Mouse (Mus musculus): Measurements from ENCODE around the gene Dennd5b. TPM values are rescaled to one million over a fixed set of nuclear protein-coding genes. Genes with fewer than 3 reads are reported as not detected.

Dennd5b gene
- polyA plus RNA-seq (2014; fragmentation: Illumina TruSeq; extraction: RNeasy Lipid Tissue Mini Kit (QIAGEN cat#74804); ENCODE audit: low read depth, low replicate concordance): 17.6 TPM

GRCm38 (mm10) chr6:149101076-149101942 lies at the start of gene Dennd5b:
TSS of gene Dennd5b (minus strand) at chr6:149101680.

GRCm38 (mm10) chr6:149139471-149139870 lies 38.0 kb upstream of the Dennd5b start, which contains the start of gene Etfbkmt:
TSS of gene Etfbkmt (plus strand) at chr6:149139849.

GRCm38 (mm10) chr6:149129870-149130269 lies 28.4 kb upstream of the Dennd5b start, which contains the start of gene Gm10203:
TSS of gene Gm10203 (plus strand) at chr6:149130170.

GRCm38 (mm10) chr6:148946409-148946742 lies 155.1 kb downstream of the Dennd5b start, which contains the start of gene Sinhcaf:
TSS of gene Sinhcaf (minus strand) at chr6:148946467.

Other genes starting within 250 kb of the Dennd5b start
- 24.3 TPM for gene Caprin2, start 205.4 kb downstream of the Dennd5b start, polyA plus RNA-seq (2014; fragmentation: Illumina TruSeq; extraction: RNeasy Lipid Tissue Mini Kit (QIAGEN cat#74804); ENCODE audit: low read depth, low replicate concordance)
- gene Sinhcaf, start 155.2 kb downstream of the Dennd5b start, polyA plus RNA-seq (2014; fragmentation: Illumina TruSeq; extraction: RNeasy Lipid Tissue Mini Kit (QIAGEN cat#74804); ENCODE audit: low read depth, low replicate concordance): 50.1 TPM
- gene Gm10203, start 28.5 kb upstream of the Dennd5b start, polyA plus RNA-seq (2014; fragmentation: Illumina TruSeq; extraction: RNeasy Lipid Tissue Mini Kit (QIAGEN cat#74804); ENCODE audit: low read depth, low replicate concordance): not detected
- 34.2 TPM for gene Etfbkmt, start 38.2 kb upstream of the Dennd5b start, polyA plus RNA-seq (2014; fragmentation: Illumina TruSeq; extraction: RNeasy Lipid Tissue Mini Kit (QIAGEN cat#74804); ENCODE audit: low read depth, low replicate concordance)
- gene Amn1, start 87.0 kb upstream of the Dennd5b start, polyA plus RNA-seq (2014; fragmentation: Illumina TruSeq; extraction: RNeasy Lipid Tissue Mini Kit (QIAGEN cat#74804); ENCODE audit: low read depth, low replicate concordance): 43.4 TPM
- 71.1 TPM for gene Resf1, start 207.7 kb upstream of the Dennd5b start, polyA plus RNA-seq (2014; fragmentation: Illumina TruSeq; extraction: RNeasy Lipid Tissue Mini Kit (QIAGEN cat#74804); ENCODE audit: low read depth, low replicate concordance)

Measured in adrenal gland, adult 10 weeks (tissue).